In genomic region chr12:17651223-17652095, GRCm38 (mm10) we compare ENCODE assay signal across 15 mouse cellular contexts. TPM values are rescaled to one million over a fixed set of nuclear protein-coding genes. Genes with fewer than 3 reads are reported as not detected.
DNase-seq lines count a peak whose midpoint lies in the region.
"Had no signal": no experiment of that assay in that cellular context is flagged by ENCODE, and none has a peak within 500 bp of the region (broad histone marks: within the 10 kb centered on the region; RNA-seq: fewer than 3 reads in every experiment).

No protein-coding gene starts in this region.

- intact Hi-C loops in left cerebral cortex, postnatal 4 days (cut with DNase I), result no loop called here
- intact Hi-C loops in heart, postnatal 36 days (cut with DNase I), result no loop called here

- peak; percentile 55 for DNase-seq in cerebellum, adult 11-12 months
- no peak for DNase-seq in cerebellum, adult 8-10 months
- peak; percentile 51 for DNase-seq in left cerebral cortex, postnatal 4 days
- DNase-seq in left cerebral cortex, adult 8-10 months (ENCODE audit: low spot score in 2 of 2), result no peak
- DNase-seq in cerebellum, postnatal 10 days, result peak; percentile 77 to 81
- DNase-seq in spleen, postnatal 4 days (ENCODE audit: low spot score in 2 of 2), result no peak
- no peak for DNase-seq in heart, postnatal 36 days
- DNase-seq: adrenal gland, postnatal 10 days; embryo, embryonic 11 days; kidney, adult 11 months; kidney, postnatal 14 days; liver, postnatal 0 days; lung, postnatal 36 days; right cerebral cortex, postnatal 4 days; thymus, postnatal 4 days had no signal

RNA-seq across cellular contexts. Expression of gene Hpcal1, which starts 39.2 kb away (rescaled TPM):
- 10 to 100 TPM; 28.7 to 49.3 TPM for total RNA-seq in left cerebral cortex, postnatal 4 days (2021)
- 10 to 100 TPM; 64.4 to 81.1 (median 79.0) TPM for total RNA-seq in left cerebral cortex, adult 8-10 months (2022)
- 10 to 100 TPM; 18.7 to 24.7 TPM for total RNA-seq in heart, postnatal 36 days (2021)

Comparison
In these comparisons a context has a peak if more than half of its experiments do, and no peak if none do; other contexts are left out.
1. DNase-seq: peak in cerebellum, adult 11-12 months (single experiment), left cerebral cortex, postnatal 4 days (single experiment) and cerebellum, postnatal 10 days (2 of 2); none in cerebellum, adult 8-10 months (single experiment), left cerebral cortex, adult 8-10 months (0 of 2), spleen, postnatal 4 days (0 of 2) and heart, postnatal 36 days (0 of 2).